Mouse (Mus musculus): Measurements from ENCODE around the gene Bud23. TPM values are rescaled to one million over a fixed set of nuclear protein-coding genes. Genes with fewer than 3 reads are reported as not detected.

The Bud23 gene
- polyA plus RNA-seq, 1 experiment from 2014 or later: 109 TPM

DNA sequence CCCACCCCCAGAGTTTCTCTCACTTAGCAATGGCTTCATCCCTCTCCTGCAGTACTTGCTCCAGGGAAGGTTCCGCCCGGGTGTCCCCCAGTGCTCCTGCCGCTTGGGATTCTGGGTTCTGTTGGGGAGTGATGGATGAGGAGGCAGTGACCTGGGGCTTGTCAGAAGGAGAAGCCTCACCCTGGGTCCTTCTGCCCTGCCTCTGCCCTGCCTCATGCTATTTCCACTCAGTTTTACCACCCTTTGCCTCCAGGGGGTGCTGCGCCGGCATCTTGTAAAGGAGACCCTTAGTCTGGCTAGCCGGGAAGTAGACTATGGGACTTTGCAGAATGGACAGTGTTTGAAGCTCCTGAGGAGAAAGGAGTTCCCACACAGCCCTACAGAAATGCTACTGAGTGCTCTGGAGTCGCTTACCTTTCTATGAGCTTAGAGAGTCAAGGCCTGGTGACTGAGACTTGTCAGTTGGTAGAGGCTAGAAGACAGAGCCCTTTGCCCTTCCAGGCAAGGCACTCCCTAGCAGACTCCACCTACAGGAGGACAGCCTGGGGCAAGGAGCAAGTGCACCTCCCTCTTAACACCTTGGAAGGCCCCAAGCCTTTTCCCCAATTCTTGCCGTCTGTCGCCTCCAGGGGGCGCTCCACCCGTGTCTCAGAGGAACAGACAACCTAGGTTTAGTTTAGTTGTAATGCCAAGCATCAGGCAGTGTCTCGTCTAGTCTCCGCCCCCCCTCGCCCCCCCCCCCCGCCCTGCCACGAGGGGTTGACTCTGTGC is 51.9 kb downstream of the Bud23 start:
- no peaks in the 10 kb centered on the region for H3K36me3 ChIP-seq
- no peak for ATAC-seq (ENCODE audit: insufficient number of reproducible peaks, low FRiP score, low TSS enrichment, low read depth)
- H3K9ac ChIP-seq: no peak overlapping the region
- H3K4me1 ChIP-seq: peaks cover 40% of the 10 kb centered on the region
- WGBS: 7% methylated on average over 16 of the region's 16 CpGs
- H3K9me3 ChIP-seq: no peaks in the 10 kb centered on the region
- H3K27ac ChIP-seq: no peak overlapping the region
- peak overlapping the region; percentile 31 for H3K4me2 ChIP-seq
- H3K4me3 ChIP-seq: peak overlapping the region; percentile 13; the same call in 1 of the 2 replicates
- H3K27me3 ChIP-seq: no peaks in the 10 kb centered on the region

DNA sequence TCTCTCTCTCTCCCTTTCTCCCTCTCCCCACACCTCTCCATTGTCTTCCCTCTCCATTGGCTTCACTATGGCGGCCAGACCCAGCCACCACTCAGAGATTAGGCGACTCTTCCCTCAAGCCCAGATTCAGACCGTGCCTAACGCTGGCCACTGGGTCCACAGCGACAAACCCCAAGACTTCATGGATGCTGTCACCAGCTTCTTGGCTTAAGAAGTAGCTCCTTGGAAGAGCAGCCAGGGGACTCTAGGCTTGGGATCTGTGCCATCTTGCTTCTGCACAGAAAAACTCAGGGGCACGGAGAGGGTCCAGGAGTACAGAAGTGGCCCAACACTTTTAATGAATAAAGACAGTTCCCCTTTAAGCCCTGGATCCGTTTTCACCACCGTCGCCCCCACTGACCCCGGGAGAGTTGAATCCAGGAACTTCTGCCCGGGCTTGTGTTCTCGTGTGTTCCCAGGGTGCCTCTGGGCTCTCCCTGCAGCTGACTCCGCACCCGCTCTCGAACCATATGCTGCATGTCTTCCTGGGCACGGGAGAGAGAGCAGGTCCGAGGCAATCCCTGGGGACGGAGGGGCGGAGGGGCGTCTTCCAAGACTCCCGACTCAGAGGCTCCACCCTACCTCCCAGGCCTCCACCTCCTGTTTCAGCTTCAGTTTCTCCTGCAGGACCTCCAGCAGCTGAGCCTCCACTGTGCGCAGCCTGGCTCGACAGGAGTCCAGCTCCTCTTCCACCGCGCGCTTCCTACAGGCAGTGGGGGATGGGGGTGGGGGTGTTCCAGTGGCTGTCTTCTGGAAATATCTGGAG is 52.7 kb downstream of the Bud23 start:
- Histone ChIP-seq H3K9ac (no peak overlapping the region), H3K36me3 (no peaks in the 10 kb centered on the region), H3K27ac (peak overlapping the region; percentile 22; the same call in 1 of the 2 replicates), H3K9me3 (no peaks in the 10 kb centered on the region), H3K4me3 (peak overlapping the region; percentile 13), H3K4me1 (peaks cover 43% of the 10 kb centered on the region), H3K4me2 (peak overlapping the region; percentile 31), H3K27me3 (no peaks in the 10 kb centered on the region)
- ATAC-seq (ENCODE audit: insufficient number of reproducible peaks, low FRiP score, low TSS enrichment, low read depth): no peak
- whole genome bisulfite sequencing: 28% methylated on average over 26 of the region's 26 CpGs

DNA sequence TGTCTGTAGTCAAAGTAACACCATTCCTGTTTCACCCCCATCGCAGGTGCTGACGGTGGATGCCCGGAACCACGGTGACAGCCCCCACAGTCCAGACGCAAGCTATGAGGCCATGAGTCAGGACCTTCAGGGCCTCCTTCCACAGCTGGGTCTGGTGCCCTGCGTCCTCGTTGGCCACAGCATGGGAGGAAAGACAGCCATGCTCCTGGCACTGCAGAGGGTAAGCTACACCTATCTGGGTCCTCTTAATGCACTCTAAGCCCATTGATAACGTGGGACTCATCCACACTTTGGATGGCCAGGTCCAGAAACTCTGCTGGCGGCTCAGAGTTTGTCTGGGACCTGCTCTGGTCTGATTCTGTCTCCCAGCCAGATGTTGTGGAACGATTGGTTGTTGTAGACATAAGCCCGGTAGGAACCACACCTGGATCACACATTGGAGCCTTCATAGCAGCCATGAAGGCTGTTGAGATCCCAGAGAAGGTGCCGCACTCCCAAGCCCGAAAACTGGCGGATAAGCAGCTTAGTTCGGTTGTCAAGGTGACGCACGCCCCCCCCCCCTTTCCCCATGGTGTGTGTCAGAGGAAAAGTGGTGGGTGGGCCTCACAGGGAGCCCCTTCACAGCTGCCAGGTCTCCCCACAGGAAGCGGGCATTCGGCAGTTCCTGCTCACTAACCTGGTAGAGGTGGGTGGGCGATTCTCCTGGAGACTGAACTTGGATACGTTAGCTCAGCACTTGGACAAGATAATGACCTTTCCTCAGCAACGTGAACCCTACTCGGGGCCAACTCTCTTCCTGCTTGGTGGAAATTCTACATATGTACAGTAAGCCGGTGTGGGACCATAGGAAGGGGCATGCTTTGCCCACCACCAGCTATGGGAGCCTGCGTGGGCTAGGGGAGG is 53.7 kb downstream of the Bud23 start:
- H3K4me3 ChIP-seq: peak overlapping the region; percentile 79; the same call in 1 of the 2 replicates
- peak overlapping the region; percentile 88; the same call in 1 of the 2 replicates for H3K4me2 ChIP-seq
- H3K9ac ChIP-seq: no peak overlapping the region

DNA sequence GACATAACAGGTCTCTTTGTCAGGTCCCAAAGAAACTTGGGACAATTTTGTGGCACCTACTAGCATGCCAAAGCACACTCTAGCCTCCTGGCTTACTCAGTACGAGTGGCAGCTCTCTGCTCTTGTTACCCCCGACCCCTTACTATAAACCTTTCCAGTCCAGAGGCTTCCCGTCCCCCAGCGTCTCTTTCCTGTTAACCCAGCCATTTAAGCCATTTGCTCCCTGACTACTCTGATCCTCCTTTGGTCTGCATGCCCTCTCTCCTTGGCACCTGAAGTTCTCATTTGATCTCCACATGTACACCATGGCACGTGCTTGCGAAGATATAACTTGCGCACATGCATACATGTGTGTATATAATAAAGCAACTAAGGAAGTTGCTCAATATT is 54.4 kb downstream of the Bud23 start:
- Histone ChIP-seq H3K27ac (peak overlapping the region; percentile 100), H3K36me3 (no peaks in the 10 kb centered on the region), H3K9ac (peak overlapping the region; percentile 52; the same call in 1 of the 2 replicates), H3K27me3 (no peaks in the 10 kb centered on the region), H3K4me3 (peak overlapping the region; percentile 79), H3K4me1 (peaks cover 38% of the 10 kb centered on the region), H3K4me2 (peak overlapping the region; percentile 88), H3K9me3 (no peaks in the 10 kb centered on the region)
- ATAC-seq (ENCODE audit: insufficient number of reproducible peaks, low FRiP score, low TSS enrichment, low read depth): no peak
- 52% methylated on average over 7 of the region's 7 CpGs for WGBS

More for the DNA sequence above, 53.7 kb downstream of the Bud23 start:
- Histone ChIP-seq H3K36me3 (no peaks in the 10 kb centered on the region), H3K9me3 (no peaks in the 10 kb centered on the region), H3K27me3 (no peaks in the 10 kb centered on the region), H3K4me1 (peaks cover 43% of the 10 kb centered on the region), H3K27ac (no peak overlapping the region)
- ATAC-seq (ENCODE audit: insufficient number of reproducible peaks, low FRiP score, low TSS enrichment, low read depth): no peak
- 88% methylated on average over 25 of the region's 25 CpGs for WGBS

DNA sequence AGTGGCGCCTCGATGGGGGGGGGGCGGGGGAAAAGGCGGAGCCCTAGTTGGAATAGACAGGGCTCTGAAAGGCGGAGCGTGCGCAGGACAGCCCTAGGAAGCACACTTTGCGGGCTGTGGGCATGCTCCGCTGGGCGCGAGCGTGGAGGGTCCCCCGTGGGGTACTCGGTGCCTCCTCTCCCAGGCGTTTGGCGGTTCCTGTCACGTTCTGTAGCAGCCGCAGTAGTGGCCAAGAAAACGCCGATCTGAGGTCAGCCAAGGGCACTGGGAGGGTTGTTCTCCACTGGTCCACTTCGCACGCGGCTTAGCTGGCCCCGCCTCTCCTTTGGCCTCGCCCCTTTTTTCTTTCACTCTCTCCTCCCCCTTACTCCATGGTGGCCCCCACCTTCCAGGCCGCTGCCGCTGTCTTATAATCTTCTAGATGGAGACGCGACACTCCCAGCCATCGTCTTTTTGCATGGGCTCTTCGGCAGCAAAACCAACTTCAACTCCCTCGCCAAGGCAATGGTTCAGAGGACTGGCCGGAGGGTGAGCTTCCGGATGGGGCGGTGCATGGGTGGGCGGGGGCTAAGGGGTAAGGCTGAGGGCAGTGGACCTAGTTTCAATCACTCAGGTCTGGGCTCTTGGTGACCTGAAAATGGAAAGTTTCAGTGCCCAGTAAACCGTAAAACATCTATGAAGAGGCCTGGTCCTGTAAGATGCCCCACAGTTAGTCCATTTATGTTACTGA is 55.0 kb downstream of the Bud23 start:
- ATAC-seq (ENCODE audit: insufficient number of reproducible peaks, low FRiP score, low TSS enrichment, low read depth): peak; percentile 79
- H3K4me3 ChIP-seq: peak overlapping the region; percentile 79
- H3K9ac ChIP-seq: peak overlapping the region; percentile 52; the same call in 1 of the 2 replicates
- H3K27me3 ChIP-seq: no peaks in the 10 kb centered on the region
- no peaks in the 10 kb centered on the region for H3K36me3 ChIP-seq
- H3K4me2 ChIP-seq: peak overlapping the region; percentile 88
- H3K27ac ChIP-seq: peak overlapping the region; percentile 100
- no peaks in the 10 kb centered on the region for H3K9me3 ChIP-seq
- WGBS: under 1% methylated on average over 34 of the region's 37 CpGs
- H3K4me1 ChIP-seq: peaks cover 37% of the 10 kb centered on the region

DNA sequence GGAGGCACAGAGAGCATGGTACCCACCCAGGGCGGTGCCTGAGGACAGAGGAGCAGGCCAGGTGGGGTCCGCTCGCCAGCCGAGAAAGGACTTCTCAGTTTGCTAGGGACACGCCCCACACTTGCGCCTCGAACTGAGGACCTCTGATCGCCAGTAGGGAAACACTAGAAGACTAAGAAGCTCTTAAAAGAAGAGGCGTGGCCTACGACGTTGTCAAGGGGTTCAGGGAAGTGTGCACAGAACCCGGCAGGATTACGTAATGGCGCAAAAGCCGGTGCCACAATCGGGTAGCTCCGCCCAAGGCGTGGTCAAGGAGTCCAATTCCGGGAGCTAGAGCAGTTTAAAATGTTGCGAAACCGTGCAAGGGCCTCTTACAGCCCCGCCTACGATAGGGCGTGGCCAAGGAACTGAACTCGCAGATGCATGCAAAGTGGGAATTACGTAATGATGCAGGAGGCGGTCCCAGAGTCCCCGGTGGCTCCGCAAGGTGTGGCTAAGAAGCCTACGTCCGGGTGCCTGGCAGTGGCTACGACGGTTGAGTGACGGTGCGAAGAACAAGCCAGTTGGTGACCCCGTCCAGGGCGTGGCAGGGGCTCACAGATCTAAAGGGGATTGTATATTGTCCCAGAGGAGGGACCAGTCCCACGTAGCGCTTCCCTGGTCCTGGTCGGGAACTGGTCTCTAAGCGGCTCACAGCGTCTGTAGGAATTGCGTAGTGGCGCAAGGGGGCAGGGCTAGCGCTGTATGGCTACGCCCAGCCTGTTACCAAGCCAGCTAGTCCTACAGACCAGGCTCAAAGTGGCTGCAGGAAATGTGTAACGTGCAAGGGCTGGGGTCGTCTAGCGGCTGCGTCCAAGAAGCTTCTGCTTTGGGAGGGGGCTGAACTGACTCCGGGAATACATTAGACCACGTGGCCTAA is 55.8 kb downstream of the Bud23 start, which contains the start of gene Abhd11:
TSS of gene Abhd11 (plus strand) at position 482 of the 919 bp plus-strand sequence.
- H3K4me1 ChIP-seq: peaks cover 37% of the 10 kb centered on the region
- H3K27ac ChIP-seq: peak within 1 kb of the TSS; percentile 100
- under 1% methylated on average over 52 of the region's 52 CpGs for WGBS
- peak within 1 kb of the TSS; percentile 88 for H3K4me2 ChIP-seq
- no peaks in the 10 kb centered on the region for H3K36me3 ChIP-seq
- no peaks in the 10 kb centered on the region for H3K27me3 ChIP-seq
- peak within 1 kb of the TSS; percentile 52 for H3K9ac ChIP-seq
- ATAC-seq (ENCODE audit: insufficient number of reproducible peaks, low FRiP score, low TSS enrichment, low read depth): peak; percentile 91
- no peaks in the 10 kb centered on the region for H3K9me3 ChIP-seq
- H3K4me3 ChIP-seq: peak within 1 kb of the TSS; percentile 79

DNA sequence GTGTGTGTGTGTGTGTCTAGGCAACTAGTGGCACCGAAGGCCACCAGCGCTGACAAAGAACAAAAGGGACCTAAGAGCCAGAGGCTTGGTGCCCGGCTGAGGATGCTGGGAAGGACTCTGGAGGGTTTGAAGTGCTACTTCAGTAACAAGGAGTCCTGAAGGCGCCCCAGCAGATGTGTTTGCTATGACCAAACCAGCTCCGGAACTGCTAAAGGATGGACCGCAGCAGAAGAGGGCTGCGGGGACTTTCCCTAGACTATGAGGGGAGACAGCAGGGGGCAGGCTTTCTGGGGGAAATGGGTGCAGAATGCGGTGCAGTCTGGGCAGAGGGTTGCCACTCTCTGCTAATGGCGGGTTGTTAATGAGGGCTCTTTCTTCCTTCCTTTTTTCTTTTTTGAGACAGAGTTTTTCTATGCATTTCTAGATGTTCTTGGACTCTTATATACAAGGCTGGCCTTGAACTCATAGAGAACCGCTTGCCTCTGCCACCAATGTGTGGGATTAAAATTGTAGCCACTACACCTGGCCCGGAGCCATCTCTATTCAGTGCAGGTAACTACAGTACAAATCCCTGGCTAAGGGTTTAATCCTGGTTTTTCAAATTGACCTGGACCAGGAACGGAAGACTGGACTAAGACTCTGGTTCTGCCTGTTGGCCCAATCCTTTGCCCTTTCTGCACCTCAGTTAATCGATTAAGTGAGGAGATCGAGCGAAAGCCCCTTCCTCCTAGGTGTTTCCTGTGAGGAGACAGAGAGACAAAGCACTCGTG is 56.8 kb downstream of the Bud23 start:
- no peak for ATAC-seq (ENCODE audit: insufficient number of reproducible peaks, low FRiP score, low TSS enrichment, low read depth)
- H3K4me3 ChIP-seq: peak overlapping the region; percentile 79
- WGBS: 38% methylated on average over 16 of the region's 16 CpGs
- H3K4me1 ChIP-seq: peaks cover 35% of the 10 kb centered on the region
- peak overlapping the region; percentile 26 for H3K9ac ChIP-seq
- no peaks in the 10 kb centered on the region for H3K9me3 ChIP-seq
- no peaks in the 10 kb centered on the region for H3K36me3 ChIP-seq
- peak overlapping the region; percentile 88 for H3K4me2 ChIP-seq
- no peaks in the 10 kb centered on the region for H3K27me3 ChIP-seq
- H3K27ac ChIP-seq: peak overlapping the region; percentile 100
